ENCODE assay signal across 8 mouse cellular contexts in genomic region chr16:17553910-17554685, GRCm38 (mm10). TPM values are rescaled to one million over a fixed set of nuclear protein-coding genes. Genes with fewer than 3 reads are reported as not detected.
DNase-seq lines count a peak whose midpoint lies in the region; ATAC-seq lines count a peak whose summit lies in the region.

No protein-coding gene starts in this region.

- peaks cover 28% of the 10 kb centered on the region for H3K4me1 ChIP-seq in embryonic facial prominence, embryonic 12.5 days
- H3K4me1 ChIP-seq in hindbrain, embryonic 15.5 days (replicated peaks), result peaks cover 27% of the 10 kb centered on the region
- H3K4me1 ChIP-seq in liver, embryonic 11.5 days (replicated peaks; ENCODE audit: control insufficient read depth, insufficient read depth, low read length), result peaks cover 39% of the 10 kb centered on the region

- peak overlapping the region; percentile 6; the same call in 1 of the 2 replicates for H3K4me3 ChIP-seq in embryonic facial prominence, embryonic 12.5 days
- H3K4me3 ChIP-seq in hindbrain, embryonic 15.5 days, result peak overlapping the region; percentile 24
- H3K4me3 ChIP-seq in liver, embryonic 11.5 days (ENCODE audit: low read depth, low read length), result peak overlapping the region; percentile 44

- WGBS in embryonic facial prominence, embryonic 12.5 days, result 11% methylated on average over 18 of the region's 18 CpGs
- 6% methylated on average over 18 of the region's 18 CpGs for WGBS in hindbrain, embryonic 15.5 days
- WGBS in liver, embryonic 11.5 days, result 10% methylated on average over 18 of the region's 18 CpGs

- DNase-seq in ovary, adult 18-20 months (ENCODE audit: low spot score), result peak; percentile 48
- DNase-seq in ovary, postnatal 10 days (ENCODE audit: low spot score), result no peak
- DNase-seq in liver, embryonic 11.5 days (ENCODE audit: low spot score), result peak; percentile 73
- peak; percentile 58 to 79 for DNase-seq in thymus, postnatal 36 days
- no peak for DNase-seq in frontal cortex, postnatal 25 days (ENCODE audit: low spot score in 2 of 2)

- H3K9ac ChIP-seq in embryonic facial prominence, embryonic 12.5 days, result no peak overlapping the region
- H3K9ac ChIP-seq in hindbrain, embryonic 15.5 days, result 0 out of 2 replicates have a peak overlapping the region, but pooled peaks have one; percentile 5
- peak overlapping the region; percentile 59 for H3K9ac ChIP-seq in liver, embryonic 11.5 days (ENCODE audit: low read depth, low read length)

- H3K36me3 ChIP-seq in embryonic facial prominence, embryonic 12.5 days, result no peaks in the 10 kb centered on the region
- H3K36me3 ChIP-seq in hindbrain, embryonic 15.5 days, result no peaks in the 10 kb centered on the region
- no peaks in the 10 kb centered on the region for H3K36me3 ChIP-seq in liver, embryonic 11.5 days (ENCODE audit: control insufficient read depth, insufficient read depth, low read length)

- peak; percentile 90 for ATAC-seq in embryonic facial prominence, embryonic 12.5 days (ENCODE audit: insufficient number of reproducible peaks, insufficient read depth, low FRiP score, low TSS enrichment)
- ATAC-seq in hindbrain, embryonic 15.5 days (ENCODE audit: low FRiP score, low read depth), result peak; percentile 89
- ATAC-seq in liver, embryonic 11.5 days (replicated peaks; ENCODE audit: low FRiP score), result peak; percentile 87
- peak; percentile 69 for ATAC-seq in monocyte, adult 5-6 weeks (replicated peaks; ENCODE audit: insufficient number of reproducible peaks, low FRiP score, low TSS enrichment, poor library complexity, severe bottlenecking)

- peak overlapping the region; percentile 71 for H3K27ac ChIP-seq in embryonic facial prominence, embryonic 12.5 days
- H3K27ac ChIP-seq in hindbrain, embryonic 15.5 days (replicated peaks), result peak overlapping the region; percentile 50
- H3K27ac ChIP-seq in liver, embryonic 11.5 days (ENCODE audit: low read depth, low read length), result peak overlapping the region; percentile 96

- H3K27me3 ChIP-seq in embryonic facial prominence, embryonic 12.5 days, result no peaks in the 10 kb centered on the region
- no peaks in the 10 kb centered on the region for H3K27me3 ChIP-seq in hindbrain, embryonic 15.5 days
- no peaks in the 10 kb centered on the region for H3K27me3 ChIP-seq in liver, embryonic 11.5 days (replicated peaks; ENCODE audit: control insufficient read depth, insufficient read depth, low read length)

- no peaks in the 10 kb centered on the region for H3K9me3 ChIP-seq in embryonic facial prominence, embryonic 12.5 days
- no peaks in the 10 kb centered on the region for H3K9me3 ChIP-seq in hindbrain, embryonic 15.5 days
- no peaks in the 10 kb centered on the region for H3K9me3 ChIP-seq in liver, embryonic 11.5 days (ENCODE audit: control insufficient read depth, low read length)

- H3K4me2 ChIP-seq in embryonic facial prominence, embryonic 12.5 days (replicated peaks), result peak overlapping the region; percentile 40
- H3K4me2 ChIP-seq in hindbrain, embryonic 15.5 days, result peak overlapping the region; percentile 52
- H3K4me2 ChIP-seq in liver, embryonic 11.5 days, result peak overlapping the region; percentile 94

RNA-seq across cellular contexts. Expression of gene Lrrc74b, which starts 6.9 kb away (rescaled TPM):
- not detected in 2 replicates for polyA plus RNA-seq in embryonic facial prominence, embryonic 12.5 days (2016; fragmentation: Nextera tagmentation; extraction: Ambion mirVana)
- 0.79 and 0.85 TPM in 2 replicates for polyA plus RNA-seq in hindbrain, embryonic 15.5 days (2015; fragmentation: Nextera tagmentation; extraction: Ambion mirVana)
- not detected in 2 replicates for polyA plus RNA-seq in liver, embryonic 11.5 days (2014; fragmentation: Nextera tagmentation; extraction: Ambion mirVana)
- 0.75 TPM in 1 of 3 replicates, not detected in the others for total RNA-seq in monocyte, adult 5-6 weeks (2017)

RNA-seq across cellular contexts. Expression of gene P2rx6, which starts 7.6 kb away (rescaled TPM):
- 0.34 and 0.46 TPM in 2 replicates for polyA plus RNA-seq in embryonic facial prominence, embryonic 12.5 days (2016; fragmentation: Nextera tagmentation; extraction: Ambion mirVana)
- polyA plus RNA-seq in hindbrain, embryonic 15.5 days (2015; fragmentation: Nextera tagmentation; extraction: Ambion mirVana), result 2.1 and 3.3 TPM in 2 replicates
- 0.06 and 0.07 TPM in 2 replicates for polyA plus RNA-seq in liver, embryonic 11.5 days (2014; fragmentation: Nextera tagmentation; extraction: Ambion mirVana)
- not detected in 3 replicates for total RNA-seq in monocyte, adult 5-6 weeks (2017)

RNA-seq across cellular contexts. Expression of gene Thap7, which starts 23.2 kb away (rescaled TPM):
- polyA plus RNA-seq in embryonic facial prominence, embryonic 12.5 days (2016; fragmentation: Nextera tagmentation; extraction: Ambion mirVana), result 66.6 and 73.1 TPM in 2 replicates
- polyA plus RNA-seq in hindbrain, embryonic 15.5 days (2015; fragmentation: Nextera tagmentation; extraction: Ambion mirVana), result 61.8 and 64.5 TPM in 2 replicates
- 45.1 and 46.5 TPM in 2 replicates for polyA plus RNA-seq in liver, embryonic 11.5 days (2014; fragmentation: Nextera tagmentation; extraction: Ambion mirVana)
- total RNA-seq in monocyte, adult 5-6 weeks (2017), result 9.9 to 29.7 TPM (median 10.0 TPM) in 3 replicates

RNA-seq across cellular contexts. Expression of gene Slc7a4, which starts 28.9 kb away (rescaled TPM):
- 3.7 and 3.8 TPM in 2 replicates for polyA plus RNA-seq in embryonic facial prominence, embryonic 12.5 days (2016; fragmentation: Nextera tagmentation; extraction: Ambion mirVana)
- polyA plus RNA-seq in hindbrain, embryonic 15.5 days (2015; fragmentation: Nextera tagmentation; extraction: Ambion mirVana), result 43.3 and 46.5 TPM in 2 replicates
- 2.0 and 2.1 TPM in 2 replicates for polyA plus RNA-seq in liver, embryonic 11.5 days (2014; fragmentation: Nextera tagmentation; extraction: Ambion mirVana)
- 0.32 TPM in 1 of 3 replicates, not detected in the others for total RNA-seq in monocyte, adult 5-6 weeks (2017)

RNA-seq across cellular contexts. Expression of gene Lztr1, which starts 45.6 kb away (rescaled TPM):
- polyA plus RNA-seq in embryonic facial prominence, embryonic 12.5 days (2016; fragmentation: Nextera tagmentation; extraction: Ambion mirVana), result 104 and 118 TPM in 2 replicates
- 134 and 136 TPM in 2 replicates for polyA plus RNA-seq in hindbrain, embryonic 15.5 days (2015; fragmentation: Nextera tagmentation; extraction: Ambion mirVana)
- 50.2 and 54.8 TPM in 2 replicates for polyA plus RNA-seq in liver, embryonic 11.5 days (2014; fragmentation: Nextera tagmentation; extraction: Ambion mirVana)
- 31.4 to 51.0 TPM (median 39.1 TPM) in 3 replicates for total RNA-seq in monocyte, adult 5-6 weeks (2017)

Comparison
In these comparisons a context has a peak if more than half of its experiments do, and no peak if none do; other contexts are left out.
1. DNase-seq: peak in ovary, adult 18-20 months (single experiment), liver, embryonic 11.5 days (single experiment) and thymus, postnatal 36 days (2 of 2); none in ovary, postnatal 10 days (single experiment) and frontal cortex, postnatal 25 days (0 of 2).
2. H3K4me2 ChIP-seq: peak in every context shown above with its lines; median percentile 94 in liver, embryonic 11.5 days; 52 in hindbrain, embryonic 15.5 days; 40 in embryonic facial prominence, embryonic 12.5 days.
3. Peak in every context shown above with its lines, with median percentiles within 50 percentile points of each other: ATAC-seq, H3K27ac ChIP-seq and H3K4me3 ChIP-seq.